Mouse (Mus musculus) small intestine, adult 2 months (tissue): ENCODE results near the gene Mal.

ENCODE experiments used
- CTCF ChIP-seq: fragments of 200-500 bp; IDR thresholded peaks from 2 replicates; pipeline ENCODE4 v1.5.1; 2012; ENCODE audit warnings: low read depth, mild to moderate bottlenecking, control low read depth, inconsistent platforms, low read length, moderate library complexity, mixed read lengths; ENCODE audit not compliant: insufficient replicate concordance, insufficient read length; ENCODE audit errors: extremely low read depth
- POLR2A ChIP-seq: fragments of 200-500 bp; IDR thresholded peaks from 2 replicates; pipeline ENCODE4 v1.6.1; 2012; ENCODE audit warnings: low read depth, mild to moderate bottlenecking, control low read depth, inconsistent platforms, low read length, moderate library complexity

GRCm38 (mm10) chr2:127590204-127590603 is 66.3 kb downstream of the Mal start:
- no peak for TF ChIP-seq POLR2A
- TF ChIP-seq CTCF = no peak
